Mouse (Mus musculus): Measurements from ENCODE around the gene Fam222b.

DNA sequence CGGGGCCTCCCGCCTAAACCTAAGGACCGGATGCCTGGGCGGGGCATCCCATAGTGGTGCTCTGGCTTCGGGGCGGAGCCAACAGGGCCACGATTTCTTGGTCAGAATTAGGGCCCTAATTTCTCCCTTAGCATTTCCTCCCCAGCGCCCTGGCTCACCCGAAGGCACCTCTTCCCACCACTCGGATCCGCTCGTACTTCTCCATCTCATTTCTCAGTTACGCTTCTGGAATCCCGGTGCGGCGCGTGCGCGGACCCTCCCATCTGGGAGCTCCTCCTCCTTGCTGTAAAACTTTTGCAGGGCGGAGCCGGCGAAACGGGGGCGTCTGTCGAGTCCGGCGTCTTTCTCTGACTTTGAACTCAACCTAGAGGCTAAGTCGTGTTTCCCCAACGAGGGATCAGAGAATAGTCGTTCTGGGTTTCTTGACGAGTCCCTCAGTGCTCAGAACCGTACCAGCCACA, 82.0 kb downstream of the Fam222b start, which contains the start of the genes Nek8 and Tlcd1:
- TF ChIP-seq CTCF (IDR thresholded peaks at IDR 0.05; ENCODE audit: insufficient read depth, low read depth, low read length) (no peak), POLR2A (IDR thresholded peaks at IDR 0.05; ENCODE audit: insufficient read depth, low read depth, low read length) (no peak)
